In the genomic region with DNA sequence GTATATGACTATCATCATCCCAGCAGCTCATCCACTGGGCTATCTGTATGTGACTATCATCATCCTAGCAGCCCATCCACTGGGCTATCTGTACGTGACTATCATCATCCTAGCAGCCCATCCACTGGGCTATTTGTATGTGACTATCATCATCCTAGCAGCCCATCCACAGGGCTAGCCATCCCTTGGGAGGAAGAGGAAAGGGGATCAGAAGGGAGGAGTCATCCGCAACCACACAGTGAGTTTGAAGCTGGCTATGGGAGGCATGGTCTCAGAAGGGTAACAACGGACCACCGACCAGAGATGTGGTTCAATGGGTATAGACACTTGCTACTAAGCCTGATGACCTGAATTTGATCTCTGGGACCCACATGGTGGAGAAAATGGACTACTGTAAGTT, we compare ENCODE assay signal across 20 mouse cellular contexts. TPM values are rescaled to one million over a fixed set of nuclear protein-coding genes. Genes with fewer than 3 reads are reported as not detected.
DNase-seq lines count a peak whose midpoint lies in the region; ATAC-seq and TF ChIP-seq lines count a peak whose summit lies in the region.
"Had no signal": no experiment of that assay in that cellular context is flagged by ENCODE, and none has a peak within 500 bp of the region (broad histone marks: within the 10 kb centered on the region; RNA-seq: fewer than 3 reads in every experiment).

No protein-coding gene starts in this region.

- intact Hi-C loops in gastrocnemius, adult 2 months (cut with DNase I) = no loop called here
- intact Hi-C loops in heart, postnatal 10 days (cut with DNase I) = no loop called here

- WGBS in heart, embryonic 15.5 days = 88% methylated on average over 4 of the region's 4 CpGs
- 84% methylated on average over 4 of the region's 4 CpGs for WGBS in spleen, adult 2 months

- H3K27ac ChIP-seq in gastrocnemius, adult 2 months = peak overlapping the region; percentile 92
- peak overlapping the region; percentile 75; the same call in 1 of the 2 replicates for H3K27ac ChIP-seq in heart, embryonic 15.5 days
- peak overlapping the region; percentile 78 for H3K27ac ChIP-seq in spleen, adult 2 months (ENCODE audit: insufficient read depth, low read length)
- H3K27ac ChIP-seq: forebrain, embryonic 10.5 days; forebrain, embryonic 13.5 days; hindbrain, embryonic 10.5 days; intestine, embryonic 15.5 days had no signal

- no peak for DNase-seq in gastrocnemius, adult 2 months
- DNase-seq in gastrocnemius, adult 18-20 months (ENCODE audit: low spot score) = no peak
- DNase-seq in heart, postnatal 10 days = no peak
- no peak for DNase-seq in spleen, adult 2 months (ENCODE audit: low read depth in 1 of 2, low spot score in 2 of 2)
- no peak for DNase-seq in spleen, postnatal 4 days (ENCODE audit: low spot score in 2 of 2)
- no peak for DNase-seq in kidney, postnatal 14 days
- DNase-seq: adrenal gland, postnatal 25 days; cerebellum, adult 11-12 months; cerebellum, adult 8-10 months; cerebellum, postnatal 14 days had no signal

- no peaks in the 10 kb centered on the region for H3K9me3 ChIP-seq in heart, embryonic 15.5 days (replicated peaks)
- H3K9me3 ChIP-seq: forebrain, embryonic 10.5 days; forebrain, embryonic 13.5 days; heart, embryonic 12.5 days; hindbrain, embryonic 10.5 days; hindbrain, embryonic 13.5 days; intestine, embryonic 15.5 days had no signal

- H3K27me3 ChIP-seq in heart, embryonic 15.5 days = no peaks in the 10 kb centered on the region
- no peaks in the 10 kb centered on the region for H3K27me3 ChIP-seq in spleen, adult 2 months (ENCODE audit: control insufficient read depth, insufficient read depth, low read length)
- H3K27me3 ChIP-seq in myocyte (ENCODE audit: control insufficient read depth, insufficient read depth, insufficient read length) = no peaks in the 10 kb centered on the region
- H3K27me3 ChIP-seq: forebrain, embryonic 13.5 days; heart, embryonic 12.5 days; hindbrain, embryonic 13.5 days; intestine, embryonic 15.5 days had no signal

- ATAC-seq in heart, embryonic 15.5 days (replicated peaks; ENCODE audit: insufficient number of reproducible peaks, insufficient read depth, low FRiP score, low read depth) = no peak
- ATAC-seq: forebrain, embryonic 13.5 days; forebrain, embryonic 16.5 days; hindbrain, embryonic 16.5 days had no signal

- no peak overlapping the region for H3ac ChIP-seq in myocyte (ENCODE audit: control insufficient read depth, insufficient read length)

- H3K9ac ChIP-seq in heart, embryonic 15.5 days = no peak overlapping the region
- H3K9ac ChIP-seq: forebrain, embryonic 13.5 days; heart, embryonic 12.5 days; intestine, embryonic 15.5 days had no signal

- no peaks in the 10 kb centered on the region for H3K79me2 ChIP-seq in myocyte (ENCODE audit: control insufficient read depth, insufficient read depth)

- no peak for TF ChIP-seq CTCF in gastrocnemius, adult 2 months (IDR thresholded peaks at IDR 0.05)
- TF ChIP-seq CTCF in spleen, adult 2 months (IDR thresholded peaks at IDR 0.05; ENCODE audit: extremely low read depth, insufficient read depth, insufficient read length, insufficient replicate concordance) = no peak

- H3K4me1 ChIP-seq in heart, embryonic 15.5 days (replicated peaks) = peaks cover 32% of the 10 kb centered on the region
- H3K4me1 ChIP-seq in spleen, adult 2 months (ENCODE audit: control insufficient read depth, insufficient read depth, insufficient read length) = peaks cover 28% of the 10 kb centered on the region

- H3K36me3 ChIP-seq in heart, embryonic 15.5 days = no peaks in the 10 kb centered on the region
- no peaks in the 10 kb centered on the region for H3K36me3 ChIP-seq in spleen, adult 2 months (ENCODE audit: control insufficient read depth, insufficient read depth, low read length)
- H3K36me3 ChIP-seq in myocyte (ENCODE audit: control insufficient read depth, insufficient read depth) = no peaks in the 10 kb centered on the region
- H3K36me3 ChIP-seq: forebrain, embryonic 10.5 days; heart, embryonic 12.5 days; hindbrain, embryonic 10.5 days; hindbrain, embryonic 13.5 days; intestine, embryonic 15.5 days had no signal

- H3K4me3 ChIP-seq in gastrocnemius, adult 2 months = no peak overlapping the region
- no peak overlapping the region for H3K4me3 ChIP-seq in heart, embryonic 15.5 days
- no peak overlapping the region for H3K4me3 ChIP-seq in spleen, adult 2 months (ENCODE audit: extremely low read depth, insufficient read depth, insufficient read length)
- no peak overlapping the region for H3K4me3 ChIP-seq in myocyte
- H3K4me3 ChIP-seq: forebrain, embryonic 10.5 days; forebrain, embryonic 13.5 days; heart, embryonic 12.5 days; hindbrain, embryonic 10.5 days; hindbrain, embryonic 13.5 days; intestine, embryonic 15.5 days had no signal

- no peak for TF ChIP-seq POLR2A in spleen, adult 2 months (IDR thresholded peaks at IDR 0.05; ENCODE audit: low read depth, low read length)
- no peak for TF ChIP-seq POLR2A in myocyte (IDR thresholded peaks at IDR 0.05; ENCODE audit: insufficient read length, low read depth)

- H3K4me2 ChIP-seq in heart, embryonic 15.5 days = no peak overlapping the region
- peak overlapping the region; percentile 70 for H3K4me2 ChIP-seq in myocyte (ENCODE audit: low read depth)
- H3K4me2 ChIP-seq: forebrain, embryonic 13.5 days; hindbrain, embryonic 13.5 days had no signal

TF ChIP-seq in myocyte, 11 proteins besides CTCF, POLR2A, EP300 and RAD21:
- TF ChIP-seq TCF12 (IDR thresholded peaks at IDR 0.05; ENCODE audit: insufficient read depth, poor library complexity, severe bottlenecking) (no peak), SRF (IDR thresholded peaks at IDR 0.05; ENCODE audit: control insufficient read depth, insufficient read length, low read depth) (no peak), TCF3 (IDR thresholded peaks at IDR 0.05; ENCODE audit: insufficient read length, low read depth) (no peak), E2F4 (IDR thresholded peaks at IDR 0.05; ENCODE audit: insufficient read depth) (no peak), CEBPB (IDR thresholded peaks at IDR 0.05; ENCODE audit: insufficient read depth, poor library complexity, severe bottlenecking) (no peak), USF1 (IDR thresholded peaks at IDR 0.05; ENCODE audit: low read depth) (no peak)

RNA-seq across cellular contexts. Expression of a gene that starts 14.7 kb away (rescaled TPM):
- under 1 TPM; 0.05 to 0.06 TPM for total RNA-seq in gastrocnemius, adult 2 months (2021)
- total RNA-seq in gastrocnemius, adult 18-20 months (2021) = under 1 TPM; 0.09 to 0.11 TPM
- 0.06 and 0.15 TPM in 2 replicates for polyA plus RNA-seq in heart, embryonic 15.5 days (2015; fragmentation: Nextera tagmentation; extraction: Ambion mirVana)
- total RNA-seq in heart, postnatal 10 days (2021) = under 1 TPM; 0.12 TPM
- polyA plus RNA-seq in spleen, adult 2 months (2012; rRNA removed) = 0.21 and 0.23 TPM in 2 replicates
- 0.16 TPM for polyA plus RNA-seq in myocyte (2012; fragmentation: generic; extraction: Trizol)
